Mouse (Mus musculus): ENCODE measurements around the gene Mtcl1. TPM values are rescaled to one million over a fixed set of nuclear protein-coding genes. Genes with fewer than 3 reads are reported as not detected.

Mtcl1 gene
- total RNA-seq (2023), result not detected in 4 replicates

DNA sequence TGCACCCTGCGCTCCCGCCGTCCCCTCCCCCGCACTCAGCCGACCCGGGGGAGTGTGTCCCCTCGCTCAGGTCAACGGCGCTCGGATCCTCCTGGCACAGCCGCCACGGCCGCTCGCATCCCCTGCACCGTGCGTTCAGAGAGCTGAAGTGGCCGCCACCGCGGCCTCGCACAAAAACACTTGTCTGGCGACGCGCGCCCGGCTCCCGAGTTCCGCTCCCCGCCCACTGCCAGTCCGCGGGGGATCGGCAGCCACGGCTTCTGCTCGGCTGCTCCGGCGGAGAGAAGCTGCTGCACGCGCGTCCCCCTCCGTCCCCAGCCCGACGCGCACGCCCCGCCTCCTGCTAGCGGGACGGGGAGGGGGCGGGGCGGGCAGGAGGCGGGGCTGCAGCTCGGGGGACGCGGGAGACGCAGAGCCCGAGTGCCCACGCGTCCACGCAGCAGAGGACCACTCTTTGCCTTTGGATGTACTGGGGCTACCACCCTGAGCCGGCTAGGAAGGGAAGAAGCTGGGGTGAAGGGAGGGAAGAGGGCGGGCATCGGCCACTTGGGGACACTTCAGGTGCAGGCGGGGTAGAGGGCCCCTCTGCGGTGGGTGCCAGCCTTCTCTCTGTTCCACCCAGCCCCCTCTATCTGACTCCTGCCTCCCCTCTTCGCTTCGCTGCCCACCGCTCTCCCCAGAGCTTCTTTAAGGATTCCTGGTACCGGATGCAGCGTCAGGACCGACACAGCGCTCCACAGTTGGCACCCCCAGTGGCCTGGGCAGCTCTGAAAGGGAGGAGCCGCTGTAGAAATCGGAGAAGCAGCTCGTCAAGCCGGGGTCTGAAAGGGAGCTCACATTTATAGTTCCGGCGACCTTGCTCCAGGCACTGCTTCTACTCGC lies at the start of gene Mtcl1:
TSS of gene Mtcl1 (minus strand) at position 291 of the 882 bp plus-strand sequence.

Other genes starting within 250 kb of the Mtcl1 start
- 40.2 to 47.8 TPM (median 44.1 TPM) in 4 replicates for gene Rab12, start 70.0 kb upstream of the Mtcl1 start, total RNA-seq (2023)
- gene Themis3, start 144.9 kb upstream of the Mtcl1 start, total RNA-seq (2023), result 0.21 to 0.46 TPM in 2 of 4 replicates, not detected in the others